Mouse (Mus musculus) heart, postnatal 0 days (tissue): ENCODE data around the gene Pamr1. TPM values are rescaled to one million over a fixed set of nuclear protein-coding genes. Genes with fewer than 3 reads are reported as not detected.
A peak's percentile ranks its signal among the peaks of the same experiment; 100 is the strongest.

ENCODE experiments used
- ATAC-seq: fragments of 200-750 bp; cut with Nextera tagmentation; 2 replicates; pipeline ENCODE4 v1.8.0; 2017; ENCODE audit warnings: low read depth, moderate number of reproducible peaks, moderate library complexity; ENCODE audit not compliant: insufficient read depth
- DNase-seq: peaks from one replicate; pipeline ENCODE4 v3.0.0-alpha.2; 2016; ENCODE audit warnings: low spot score
- H3K27ac ChIP-seq: fragments of 300-500 bp; sonication (generic); 2 replicates; pipeline ENCODE4 v1.5.1; 2014; ENCODE audit warnings: low read depth, mild to moderate bottlenecking
- H3K27me3 ChIP-seq: fragments of 300-500 bp; sonication (generic); 2 replicates; pipeline ENCODE4 v1.6.1; 2014; ENCODE audit warnings: low read length, mixed read lengths; ENCODE audit not compliant: control insufficient read depth, insufficient read depth
- H3K36me3 ChIP-seq: fragments of 300-500 bp; sonication (generic); replicated peaks from 2 replicates; pipeline ENCODE4 v1.6.1; 2014; ENCODE audit warnings: low read length, mixed read lengths; ENCODE audit not compliant: control insufficient read depth, insufficient read depth
- H3K4me1 ChIP-seq: fragments of 300-500 bp; sonication (generic); 2 replicates; pipeline ENCODE4 v1.6.1; 2014; ENCODE audit warnings: antibody characterized with exemption; ENCODE audit not compliant: control insufficient read depth, insufficient read depth
- H3K4me2 ChIP-seq: fragments of 300-500 bp; sonication (generic); 2 replicates; pipeline ENCODE4 v1.6.1; 2014; ENCODE audit warnings: low read depth, mild to moderate bottlenecking, low read length, moderate library complexity
- H3K4me3 ChIP-seq: fragments of 300-500 bp; sonication (generic); 2 replicates; pipeline ENCODE4 v1.5.1; 2014; ENCODE audit warnings: low read depth, low read length
- H3K9ac ChIP-seq: fragments of 300-500 bp; sonication (generic); replicated peaks from 2 replicates; pipeline ENCODE4 v1.6.1; 2014; ENCODE audit warnings: low read depth, low read length, mixed read lengths
- H3K9me3 ChIP-seq: fragments of 300-500 bp; sonication (generic); replicated peaks from 2 replicates; pipeline ENCODE4 v1.6.1; 2016; ENCODE audit warnings: low read length; ENCODE audit not compliant: control insufficient read depth
- CTCF ChIP-seq: IDR thresholded peaks from 2 replicates; pipeline ENCODE4 v1.5.1; 2016; ENCODE audit warnings: antibody characterized with exemption, control low read depth, low read depth
- EP300 ChIP-seq: IDR thresholded peaks from 2 replicates; pipeline ENCODE4 v1.6.1; 2016; ENCODE audit warnings: antibody characterized with exemption, low read depth
- WGBS: fragments of 180-500 bp; shearing (Covaris S2); extraction: QIAGEN DNeasy Blood & Tissue Kit; methylation state at CpG from one replicate; pipeline ENCODE4 v1.1.7; 2014; 5-methylcytosine and 5-hydroxymethylcytosine counted together
- polyA plus RNA-seq: library from polyadenylated mRNA; unstranded; fragments of >200 nt; fragmentation: Nextera tagmentation; extraction: Ambion mirVana; gene quantifications from 2 replicates; pipeline ENCODE4 v1.2.1, GENCODE M21; 2015
- total RNA-seq: library from RNA; depleted of rRNA; stranded (reverse); fragments of >200 nt; gene quantifications from 2 replicates; pipeline ENCODE4 v1.2.3, GENCODE M21; 2014; ENCODE audit warnings: low replicate concordance

Gene Pamr1
- total and polyA plus RNA-seq, 2 experiments from 2014 or later: 2.7 to 12.1 TPM

- Histone ChIP-seq H3K36me3 (no peaks in the 10 kb centered on the region), H3K27me3 (no peaks in the 10 kb centered on the region), H3K4me2 (no peak overlapping the region), H3K9ac (no peak overlapping the region), H3K4me3 (no peak overlapping the region), H3K9me3 (no peaks in the 10 kb centered on the region), H3K27ac (no peak overlapping the region), H3K4me1 (no peaks in the 10 kb centered on the region)
- WGBS: 29% methylated on average over 2 of the region's 2 CpGs
- DNase-seq (peak; percentile 43), ATAC-seq (no peak)
- TF ChIP-seq CTCF (peak; percentile 81), EP300 (no peak)
Measured at GRCm38 (mm10) chr2:102589977-102590376, 40.2 kb downstream of the Pamr1 start.

GRCm38 (mm10) chr2:102594535-102594934, 44.7 kb downstream of the Pamr1 start:
- no peak overlapping the region for H3K9ac ChIP-seq
- H3K9me3 ChIP-seq: no peaks in the 10 kb centered on the region
- ATAC-seq (no peak), DNase-seq (no peak)
- TF ChIP-seq CTCF (no peak), EP300 (no peak)
- no peaks in the 10 kb centered on the region for H3K27me3 ChIP-seq
- WGBS: 73% methylated on average over 1 of the region's 1 CpGs
- no peak overlapping the region for H3K27ac ChIP-seq
- H3K36me3 ChIP-seq: no peaks in the 10 kb centered on the region
- H3K4me1 ChIP-seq: no peaks in the 10 kb centered on the region
- no peak overlapping the region for H3K4me2 ChIP-seq
- H3K4me3 ChIP-seq: no peak overlapping the region

GRCm38 (mm10) chr2:102595395-102596130, 45.8 kb downstream of the Pamr1 start:
- Histone ChIP-seq H3K9me3 (no peaks in the 10 kb centered on the region), H3K4me1 (no peaks in the 10 kb centered on the region), H3K9ac (no peak overlapping the region), H3K27me3 (no peaks in the 10 kb centered on the region), H3K4me2 (no peak overlapping the region), H3K4me3 (no peak overlapping the region), H3K27ac (no peak overlapping the region), H3K36me3 (no peaks in the 10 kb centered on the region)
- TF ChIP-seq CTCF: no peak
- WGBS: 82% methylated on average over 10 of the region's 10 CpGs
- ATAC-seq (no peak), DNase-seq (no peak)

- no peak for DNase-seq
- no peak overlapping the region for H3K4me2 ChIP-seq
- no peak overlapping the region for H3K9ac ChIP-seq
- 25% methylated on average over 2 of the region's 2 CpGs for WGBS
- no peaks in the 10 kb centered on the region for H3K27me3 ChIP-seq
- no peaks in the 10 kb centered on the region for H3K36me3 ChIP-seq
- H3K27ac ChIP-seq: no peak overlapping the region
- TF ChIP-seq EP300 (no peak), CTCF (no peak)
- no peak for ATAC-seq
- no peak overlapping the region for H3K4me3 ChIP-seq
- H3K9me3 ChIP-seq: no peaks in the 10 kb centered on the region
- H3K4me1 ChIP-seq: no peaks in the 10 kb centered on the region
Measured at GRCm38 (mm10) chr2:102598911-102599721, 49.3 kb downstream of the Pamr1 start.

- Histone ChIP-seq H3K9ac (no peak overlapping the region), H3K4me2 (no peak overlapping the region), H3K27me3 (no peaks in the 10 kb centered on the region), H3K4me1 (no peaks in the 10 kb centered on the region), H3K36me3 (no peaks in the 10 kb centered on the region), H3K27ac (no peak overlapping the region), H3K4me3 (no peak overlapping the region), H3K9me3 (no peaks in the 10 kb centered on the region)
- TF ChIP-seq CTCF: no peak
- TF ChIP-seq EP300: no peak
- WGBS: 83% methylated on average over 4 of the region's 4 CpGs
- ATAC-seq (no peak), DNase-seq (no peak)
Measured at GRCm38 (mm10) chr2:102600516-102600915, 50.7 kb downstream of the Pamr1 start.
